Mouse (Mus musculus): ENCODE data around the gene Hoxa3.

Gene Hoxa3

DNA sequence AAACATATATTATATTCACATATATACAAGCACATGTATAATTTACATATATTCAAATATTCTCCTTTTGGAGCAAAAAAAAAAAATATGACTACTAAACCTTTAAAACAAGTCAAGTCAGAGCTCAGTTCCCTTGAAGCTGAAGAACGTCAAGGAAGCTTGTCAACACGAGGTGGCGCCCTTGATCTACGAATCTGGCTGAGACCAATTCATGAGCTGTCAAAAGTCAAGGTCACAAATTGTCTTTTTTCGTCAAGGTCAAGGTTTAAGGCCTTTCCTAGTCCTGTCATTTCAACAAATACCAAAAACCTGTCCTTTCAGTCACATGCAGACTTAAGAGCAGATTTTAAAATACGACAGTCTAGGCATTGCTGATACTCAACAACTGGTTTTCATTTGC, 43.8 kb upstream of the Hoxa3 start:
- peaks cover 37% of the 10 kb centered on the region for H3K4me1 ChIP-seq (replicated peaks; ENCODE audit: low read depth, low read length)
- no peaks in the 10 kb centered on the region for H3K36me3 ChIP-seq (ENCODE audit: insufficient read depth, low read length)
- TF ChIP-seq POU5F1 (IDR thresholded peaks at IDR 0.05; ENCODE audit: borderline replicate concordance, low read length) (no peak), CTCF (conservative IDR thresholded peaks at IDR 0.05; ENCODE audit: low read length) (peak; percentile 34), NANOG (IDR thresholded peaks at IDR 0.05; ENCODE audit: borderline replicate concordance, low read length) (0 out of 2 replicates have a peak, but pooled peaks have one; percentile 19)
- H3K27me3 ChIP-seq (ENCODE audit: insufficient read depth, low read length) = peaks cover 84% of the 10 kb centered on the region
- no peak overlapping the region for H3K4me3 ChIP-seq (replicated peaks; ENCODE audit: low read length)
- no peaks in the 10 kb centered on the region for H3K9me3 ChIP-seq (ENCODE audit: low read length)

DNA sequence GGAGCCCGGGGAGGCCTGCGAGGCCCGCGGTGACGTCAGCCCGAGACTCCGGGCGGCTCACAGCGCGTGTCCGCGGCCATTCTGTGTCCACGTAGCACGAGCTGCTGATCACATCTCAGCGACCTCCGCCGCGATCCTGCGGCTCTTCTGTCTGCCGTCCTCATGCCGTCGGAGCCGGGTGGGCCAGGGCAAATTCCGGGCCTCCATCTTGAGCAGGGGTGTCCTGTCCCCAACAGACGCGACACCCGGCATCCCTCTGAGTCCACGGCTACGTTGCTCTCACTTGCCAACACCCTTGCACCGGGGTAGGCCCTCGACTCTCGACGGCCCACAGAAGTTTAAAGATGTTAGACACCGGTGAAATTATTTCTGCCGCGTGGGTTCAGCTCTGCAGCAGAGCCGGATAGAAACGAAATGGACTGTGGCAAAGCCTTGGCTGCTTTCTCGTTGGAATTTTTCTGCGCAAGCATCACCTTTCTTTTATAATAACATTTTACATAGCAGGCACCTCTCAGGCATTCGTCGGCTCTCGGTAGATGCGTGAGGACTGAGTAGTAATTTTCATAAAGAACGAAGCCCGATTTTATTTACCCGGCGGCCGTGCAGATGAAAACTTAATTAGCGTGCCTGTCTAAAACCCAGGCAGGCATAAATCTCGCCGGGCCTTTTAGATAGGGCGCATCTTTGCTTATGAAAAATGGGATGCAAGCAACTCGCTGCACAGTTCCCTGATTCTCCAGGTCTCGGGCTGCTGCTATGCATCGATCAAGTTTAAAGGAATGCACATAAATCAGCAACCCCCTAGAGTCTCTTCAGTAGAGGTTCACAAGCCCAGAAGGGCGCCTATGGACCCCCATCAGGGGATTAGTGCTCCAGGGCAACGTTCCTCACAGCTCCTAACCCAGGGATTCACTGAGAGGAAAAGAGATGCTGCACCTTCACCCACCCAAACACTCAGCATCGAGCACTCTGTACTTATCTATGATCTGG, 40.7 kb upstream of the Hoxa3 start:
- Histone ChIP-seq H3K9me3 (ENCODE audit: low read length) (no peaks in the 10 kb centered on the region; the same call in 1 of the 2 replicates), H3K4me3 (replicated peaks; ENCODE audit: low read length) (peak overlapping the region; percentile 46), H3K4me1 (replicated peaks; ENCODE audit: low read depth, low read length) (peaks cover 37% of the 10 kb centered on the region), H3K36me3 (ENCODE audit: insufficient read depth, low read length) (no peaks in the 10 kb centered on the region), H3K27me3 (ENCODE audit: insufficient read depth, low read length) (peaks cover 91% of the 10 kb centered on the region)
- no peak for TF ChIP-seq NANOG (IDR thresholded peaks at IDR 0.05; ENCODE audit: borderline replicate concordance, low read length)

DNA sequence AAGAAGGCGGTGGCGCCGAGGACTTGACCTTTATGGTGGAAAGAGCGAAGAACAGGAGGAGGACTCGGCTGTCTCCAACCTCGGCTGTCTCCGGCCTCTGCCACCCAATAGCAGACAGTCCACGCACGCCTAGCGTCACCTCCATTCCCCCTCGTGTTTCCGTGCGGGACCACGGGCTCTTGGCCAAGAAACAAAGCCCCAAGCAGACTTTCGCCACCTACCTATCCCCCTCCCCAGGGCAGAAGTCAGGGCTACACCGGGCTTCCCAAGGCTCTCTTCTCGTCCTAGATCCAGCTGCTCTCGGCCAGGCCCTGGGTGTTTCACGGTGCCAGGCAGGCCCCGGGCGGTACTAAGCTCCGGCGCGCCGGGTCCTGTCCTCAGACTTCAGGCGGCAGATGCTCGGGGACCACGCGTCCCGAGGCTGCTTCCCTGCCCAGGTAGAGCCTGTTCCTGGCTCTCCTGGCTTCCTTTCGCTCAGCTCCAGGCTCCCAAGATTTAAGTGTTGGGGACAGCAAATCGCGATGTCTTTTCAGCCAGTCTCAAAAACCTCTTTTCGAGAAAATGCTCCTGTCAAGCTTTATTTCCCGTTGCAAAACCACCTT, 39.7 kb upstream of the Hoxa3 start:
- H3K27me3 ChIP-seq (ENCODE audit: insufficient read depth, low read length) = peaks cover 91% of the 10 kb centered on the region
- H3K9me3 ChIP-seq (ENCODE audit: low read length) = no peaks in the 10 kb centered on the region; the same call in 1 of the 2 replicates
- H3K4me1 ChIP-seq (replicated peaks; ENCODE audit: low read depth, low read length) = peaks cover 46% of the 10 kb centered on the region
- H3K4me3 ChIP-seq (replicated peaks; ENCODE audit: low read length) = peak overlapping the region; percentile 46
- TF ChIP-seq NANOG (IDR thresholded peaks at IDR 0.05; ENCODE audit: borderline replicate concordance, low read length) = no peak
- no peak for TF ChIP-seq CTCF (conservative IDR thresholded peaks at IDR 0.05; ENCODE audit: low read length)
- TF ChIP-seq POU5F1 (IDR thresholded peaks at IDR 0.05; ENCODE audit: borderline replicate concordance, low read length) = no peak
- H3K36me3 ChIP-seq (ENCODE audit: insufficient read depth, low read length) = no peaks in the 10 kb centered on the region

DNA sequence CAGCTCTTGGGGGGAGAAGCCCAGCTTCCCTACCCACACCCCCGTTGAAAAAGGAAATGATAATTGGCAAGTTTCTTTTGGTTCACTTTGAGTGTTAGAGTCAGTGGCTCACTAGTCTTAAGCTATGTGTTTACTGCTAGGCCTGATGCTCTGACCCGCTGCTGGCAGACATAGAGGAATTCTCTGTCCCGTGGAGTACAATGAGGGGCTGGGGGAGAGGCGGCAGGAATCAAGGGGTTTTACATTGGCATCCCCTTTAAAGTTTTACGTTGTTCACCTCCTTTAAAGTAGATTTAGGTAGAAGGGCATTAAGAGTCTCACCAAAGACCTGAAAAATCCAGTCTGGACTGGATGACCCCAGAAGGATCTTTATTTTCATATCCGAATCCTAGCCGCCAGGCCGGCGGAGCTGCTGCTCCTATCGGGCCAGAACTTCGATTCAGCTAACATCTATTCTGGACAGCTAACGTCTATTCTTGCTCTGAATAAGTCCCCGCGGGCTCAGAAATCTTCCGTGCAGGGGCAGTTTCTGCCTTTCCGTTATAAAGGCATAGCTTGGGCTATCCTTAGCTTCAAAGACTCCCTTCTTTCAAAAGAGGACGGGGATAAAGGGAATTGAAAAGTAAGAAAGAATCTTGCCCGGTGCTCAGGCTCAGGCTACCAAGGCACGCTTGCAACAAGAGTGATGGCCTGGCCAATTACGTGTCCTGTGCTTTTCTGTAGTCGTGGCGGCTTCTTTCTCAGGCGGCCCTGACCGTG, 39.1 kb upstream of the Hoxa3 start:
- no peak for TF ChIP-seq POU5F1 (IDR thresholded peaks at IDR 0.05; ENCODE audit: borderline replicate concordance, low read length)
- TF ChIP-seq NANOG (IDR thresholded peaks at IDR 0.05; ENCODE audit: borderline replicate concordance, low read length) = no peak
- TF ChIP-seq CTCF (conservative IDR thresholded peaks at IDR 0.05; ENCODE audit: low read length) = no peak
- Histone ChIP-seq H3K36me3 (ENCODE audit: insufficient read depth, low read length) (no peaks in the 10 kb centered on the region), H3K4me3 (replicated peaks; ENCODE audit: low read length) (peak overlapping the region; percentile 46; the same call in 1 of the 2 replicates), H3K9me3 (ENCODE audit: low read length) (no peaks in the 10 kb centered on the region; the same call in 1 of the 2 replicates), H3K4me1 (replicated peaks; ENCODE audit: low read depth, low read length) (peaks cover 49% of the 10 kb centered on the region), H3K27me3 (ENCODE audit: insufficient read depth, low read length) (peaks cover 92% of the 10 kb centered on the region)

DNA sequence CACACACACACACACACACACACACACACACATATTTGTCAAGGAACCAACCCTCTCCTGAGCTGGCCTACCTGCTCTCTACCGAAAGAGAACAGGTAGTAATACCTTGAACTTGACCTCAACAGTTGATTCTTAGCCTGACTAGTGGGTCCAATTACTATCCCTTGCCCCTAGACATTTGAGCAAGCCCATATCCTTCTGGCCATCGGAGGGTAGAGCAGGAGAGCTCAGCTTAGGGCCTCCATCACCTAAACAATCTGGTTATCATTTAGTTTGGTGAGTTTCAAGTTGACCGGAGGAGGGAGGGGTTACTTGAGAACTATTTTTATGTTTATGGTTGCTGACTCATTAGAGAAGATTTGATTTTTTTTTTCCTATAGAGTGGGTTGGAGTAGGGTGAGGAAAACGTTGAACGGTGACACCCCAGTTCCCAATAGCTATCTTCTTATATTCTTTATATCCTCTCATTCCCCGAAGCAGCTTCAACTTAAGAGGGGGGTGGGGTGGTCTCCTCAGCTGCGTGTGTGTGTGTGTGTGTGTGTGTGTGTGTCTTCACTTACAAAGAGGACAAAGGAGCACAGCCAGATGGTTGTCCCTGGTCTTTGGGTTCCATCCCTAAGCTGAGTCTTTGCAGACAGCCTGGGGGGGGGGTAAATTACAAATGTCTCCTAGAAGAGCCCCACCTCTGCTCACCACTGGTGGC, 38.2 kb upstream of the Hoxa3 start:
- no peak for TF ChIP-seq CTCF (conservative IDR thresholded peaks at IDR 0.05; ENCODE audit: low read length)
- TF ChIP-seq POU5F1 (IDR thresholded peaks at IDR 0.05; ENCODE audit: borderline replicate concordance, low read length) = no peak
- no peak for TF ChIP-seq NANOG (IDR thresholded peaks at IDR 0.05; ENCODE audit: borderline replicate concordance, low read length)
- Histone ChIP-seq H3K4me3 (replicated peaks; ENCODE audit: low read length) (no peak overlapping the region), H3K4me1 (replicated peaks; ENCODE audit: low read depth, low read length) (peaks cover 54% of the 10 kb centered on the region), H3K9me3 (ENCODE audit: low read length) (no peaks in the 10 kb centered on the region; the same call in 1 of the 2 replicates), H3K27me3 (ENCODE audit: insufficient read depth, low read length) (peaks cover 94% of the 10 kb centered on the region), H3K36me3 (ENCODE audit: insufficient read depth, low read length) (no peaks in the 10 kb centered on the region)

DNA sequence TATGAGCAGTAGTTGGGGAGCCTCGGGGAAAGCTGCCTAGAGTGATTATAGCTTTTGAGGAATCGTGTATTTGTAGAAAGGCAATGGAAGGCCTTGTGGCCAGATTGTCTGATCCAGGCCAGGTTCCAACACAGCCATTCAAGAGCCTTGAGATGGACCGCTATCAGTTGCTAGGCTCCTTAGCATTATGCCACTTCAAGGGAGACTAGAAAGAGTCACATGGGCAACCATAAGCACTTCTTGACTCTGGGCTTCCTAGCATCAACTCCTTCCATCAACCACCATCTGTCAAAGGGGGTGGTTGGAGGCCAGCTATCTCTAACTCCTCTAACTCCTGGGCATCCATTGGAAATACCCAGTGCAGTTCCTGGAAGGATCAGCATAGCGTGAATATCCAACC, 36.7 kb upstream of the Hoxa3 start:
- Histone ChIP-seq H3K4me1 (replicated peaks; ENCODE audit: low read depth, low read length) (peaks cover 67% of the 10 kb centered on the region), H3K9me3 (ENCODE audit: low read length) (no peaks in the 10 kb centered on the region; the same call in 1 of the 2 replicates), H3K4me3 (replicated peaks; ENCODE audit: low read length) (peak overlapping the region; percentile 43; the same call in 1 of the 2 replicates), H3K27me3 (ENCODE audit: insufficient read depth, low read length) (peaks cover 98% of the 10 kb centered on the region), H3K36me3 (ENCODE audit: insufficient read depth, low read length) (no peaks in the 10 kb centered on the region)
- TF ChIP-seq CTCF (conservative IDR thresholded peaks at IDR 0.05; ENCODE audit: low read length) (no peak), POU5F1 (IDR thresholded peaks at IDR 0.05; ENCODE audit: borderline replicate concordance, low read length) (no peak), NANOG (IDR thresholded peaks at IDR 0.05; ENCODE audit: borderline replicate concordance, low read length) (no peak)

DNA sequence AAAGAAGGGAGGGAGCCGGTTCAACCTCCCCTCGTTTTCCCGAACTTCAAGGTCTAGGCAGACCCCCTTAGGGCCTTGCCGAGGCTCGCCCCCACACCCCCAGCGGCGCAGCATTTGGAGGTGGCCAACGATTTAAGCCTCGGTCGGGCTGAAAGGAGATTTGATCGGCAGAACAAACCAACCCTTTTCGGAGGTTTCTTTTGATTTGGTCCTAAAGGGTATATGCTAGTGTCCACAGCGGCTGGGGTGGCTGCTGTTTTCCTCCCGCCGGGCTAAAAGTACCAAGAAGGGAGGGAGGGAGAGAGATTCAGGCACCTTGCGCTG, 36.2 kb upstream of the Hoxa3 start:
- Histone ChIP-seq H3K27me3 (ENCODE audit: insufficient read depth, low read length) (peaks cover 98% of the 10 kb centered on the region), H3K9me3 (ENCODE audit: low read length) (no peaks in the 10 kb centered on the region; the same call in 1 of the 2 replicates), H3K4me1 (replicated peaks; ENCODE audit: low read depth, low read length) (peaks cover 72% of the 10 kb centered on the region), H3K4me3 (replicated peaks; ENCODE audit: low read length) (peak overlapping the region; percentile 43), H3K36me3 (ENCODE audit: insufficient read depth, low read length) (no peaks in the 10 kb centered on the region)
- TF ChIP-seq POU5F1 (IDR thresholded peaks at IDR 0.05; ENCODE audit: borderline replicate concordance, low read length) = no peak
- TF ChIP-seq CTCF (conservative IDR thresholded peaks at IDR 0.05; ENCODE audit: low read length) = no peak
- no peak for TF ChIP-seq NANOG (IDR thresholded peaks at IDR 0.05; ENCODE audit: borderline replicate concordance, low read length)
